Mouse (Mus musculus) spleen, postnatal 36 days (tissue): ENCODE measurements around the gene Uqcr10.

Source experiments
- DNase-seq, 2 experiments: peaks; one replicate each; pipeline ENCODE4 v3.0.0; 2022; ENCODE audit warnings: low spot score in 2 of 2, mixed read lengths in 1 of 2

Uqcr10 gene

DNA sequence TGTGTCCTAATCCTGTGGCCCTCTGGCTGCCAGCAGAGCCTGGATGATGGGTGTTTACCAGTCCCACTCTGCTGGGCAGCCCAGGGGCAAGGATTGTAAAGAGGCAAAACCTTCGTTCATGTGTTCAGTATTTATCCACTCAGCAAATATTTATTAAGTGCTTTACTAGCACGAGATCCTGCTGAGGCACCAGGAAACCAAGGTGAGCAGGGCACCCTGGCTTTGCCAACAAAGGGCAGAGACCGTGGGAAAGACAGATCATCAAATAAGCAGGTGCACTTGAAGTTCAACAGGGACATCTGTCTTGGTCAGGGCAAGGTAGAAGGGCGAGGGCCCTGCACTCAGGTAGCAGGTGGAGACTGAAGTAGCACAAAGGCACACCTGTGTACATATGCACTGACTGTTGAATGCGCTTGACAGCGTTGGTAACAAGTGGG is 29.0 kb downstream of the Uqcr10 start:
- no peak for DNase-seq

DNA sequence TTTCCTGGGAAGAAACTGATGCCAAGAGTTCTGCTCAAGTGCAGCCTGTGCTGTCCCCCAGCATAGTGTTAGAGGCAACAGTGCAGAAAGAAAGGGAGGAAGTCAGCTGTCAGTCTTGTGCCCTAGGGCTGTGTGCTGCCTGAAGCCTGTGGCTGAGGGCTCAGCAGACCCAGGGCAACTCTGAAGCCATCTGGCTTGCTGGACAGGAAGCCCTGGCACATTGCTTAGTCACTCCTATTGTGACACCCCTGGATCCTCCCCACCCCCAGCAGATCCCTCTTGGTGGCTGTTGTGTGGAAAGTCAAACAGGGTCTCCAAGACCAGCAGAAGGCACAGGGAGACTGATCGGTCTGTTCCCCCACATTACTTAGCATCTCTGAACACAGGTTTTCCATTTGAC is 29.5 kb downstream of the Uqcr10 start:
- no peak for DNase-seq

DNA sequence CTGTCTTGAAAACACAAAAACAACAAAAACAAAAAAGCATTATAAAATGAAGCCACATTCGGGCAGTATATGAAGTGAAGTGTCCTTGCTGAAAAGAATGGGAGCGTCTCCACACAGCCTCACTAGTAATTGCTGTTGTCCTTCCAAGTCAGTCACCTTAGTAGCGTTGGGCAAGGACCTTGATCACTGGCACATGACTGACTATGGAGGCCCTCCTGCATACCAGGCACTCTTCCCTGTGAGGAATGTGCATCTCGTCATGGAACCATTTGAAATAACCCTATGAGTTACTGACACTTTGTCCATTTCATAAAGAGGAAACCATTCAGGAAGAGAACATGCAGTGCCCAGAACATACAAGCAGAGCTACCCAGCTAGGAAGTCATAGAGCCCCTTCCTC is 32.4 kb downstream of the Uqcr10 start:
- DNase-seq = no peak

DNA sequence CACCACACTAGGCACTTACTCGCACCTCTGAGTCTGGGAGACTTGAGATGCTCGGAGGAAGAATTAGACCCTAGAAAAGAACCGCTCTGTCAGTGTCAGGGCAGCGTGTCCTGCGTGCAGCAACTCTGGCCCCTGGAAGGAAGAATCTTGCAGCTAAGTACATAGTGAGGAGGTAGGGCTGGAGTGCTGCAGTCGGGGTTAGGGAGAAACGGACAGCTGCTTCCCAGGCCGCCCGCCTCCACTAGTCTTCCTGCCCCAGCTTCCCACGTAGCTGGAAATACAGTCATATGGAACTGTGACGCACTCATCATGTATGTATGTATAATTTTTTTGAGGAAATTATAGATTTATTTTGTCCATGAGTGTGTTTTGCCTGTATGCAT is 41.7 kb downstream of the Uqcr10 start:
- no peak for DNase-seq

DNA sequence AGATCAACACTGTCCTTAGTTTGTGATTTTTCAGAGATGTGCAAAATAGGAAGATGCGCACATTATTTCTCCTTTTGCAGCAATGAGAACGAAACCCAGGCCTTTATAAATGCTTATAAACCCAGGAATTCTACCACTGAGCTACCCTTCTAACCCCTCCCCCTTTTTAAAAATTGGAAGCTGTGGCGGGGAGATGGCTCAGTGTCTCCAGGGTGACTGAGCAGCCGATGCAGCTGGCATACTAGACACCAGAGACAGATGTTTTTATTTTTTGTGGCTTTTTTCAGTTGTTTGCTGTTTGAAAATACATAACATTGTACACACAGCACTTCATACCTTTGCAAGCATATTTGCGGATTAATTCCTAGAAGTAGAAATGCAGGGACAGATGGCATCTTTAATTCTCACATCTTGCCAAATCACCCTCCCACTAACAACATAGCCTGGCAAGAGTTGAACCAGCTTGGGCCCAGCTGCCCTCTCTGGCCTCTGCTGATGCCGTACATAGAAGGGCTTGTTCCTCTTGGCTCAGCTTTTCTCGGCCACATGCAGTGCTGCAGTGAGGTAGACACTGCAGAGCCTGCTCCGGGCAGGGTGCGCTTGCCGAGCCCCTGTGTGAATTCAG is 42.2 kb downstream of the Uqcr10 start:
- DNase-seq = no peak

DNA sequence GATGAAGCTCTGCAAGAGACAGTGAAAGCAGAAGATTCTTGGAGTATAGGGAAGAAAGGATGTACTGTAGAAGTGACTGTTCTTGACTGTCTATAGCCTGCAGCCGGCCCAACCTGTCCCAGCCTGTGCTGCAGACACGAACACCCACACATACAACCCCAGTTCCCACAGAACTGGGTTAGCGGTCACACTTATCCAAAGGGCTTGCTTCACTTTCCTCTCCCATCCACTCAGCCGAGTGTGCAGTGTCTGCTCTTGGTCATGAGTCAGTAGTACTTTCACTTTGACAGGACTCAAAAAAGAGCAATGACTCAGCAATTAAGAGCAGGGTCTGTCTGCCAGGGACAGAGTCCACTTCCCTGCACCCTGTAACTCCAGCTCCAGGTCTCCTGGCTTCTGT is 42.8 kb downstream of the Uqcr10 start:
- DNase-seq = no peak

DNA sequence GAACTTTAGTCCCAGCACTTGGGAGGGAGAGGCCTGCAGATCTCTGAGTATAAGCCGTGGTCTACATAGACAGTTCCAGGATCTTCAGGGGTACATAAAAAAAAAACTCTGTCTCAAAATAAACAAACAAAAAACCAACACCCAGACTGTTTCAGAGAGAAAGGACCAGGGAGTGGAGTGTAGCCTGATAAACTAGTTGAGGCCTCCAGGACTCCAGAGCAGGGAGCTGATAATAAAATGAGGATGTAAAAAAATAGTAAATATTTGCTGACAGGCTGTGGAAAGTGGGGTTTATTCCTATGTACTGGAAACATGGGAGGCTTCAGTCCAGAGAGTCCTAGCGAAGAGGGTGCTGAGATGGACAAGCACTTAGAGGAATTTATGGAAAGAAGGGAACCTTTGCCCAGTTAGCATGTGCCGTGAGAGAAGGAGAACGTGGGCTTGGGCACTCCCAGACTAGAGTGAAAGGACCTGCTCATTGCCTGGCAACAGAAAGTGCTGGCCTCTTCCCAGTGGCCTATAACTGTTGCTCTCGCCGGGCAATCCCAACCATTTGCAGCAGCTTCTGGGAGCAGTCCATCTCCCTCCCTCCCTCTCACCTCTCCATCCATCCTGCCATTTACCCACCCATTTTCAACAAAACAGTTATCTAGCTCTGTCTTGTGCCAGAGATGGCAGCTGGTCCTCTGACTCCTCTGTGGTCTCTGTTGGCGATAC is 43.7 kb downstream of the Uqcr10 start:
- DNase-seq = no peak

DNA sequence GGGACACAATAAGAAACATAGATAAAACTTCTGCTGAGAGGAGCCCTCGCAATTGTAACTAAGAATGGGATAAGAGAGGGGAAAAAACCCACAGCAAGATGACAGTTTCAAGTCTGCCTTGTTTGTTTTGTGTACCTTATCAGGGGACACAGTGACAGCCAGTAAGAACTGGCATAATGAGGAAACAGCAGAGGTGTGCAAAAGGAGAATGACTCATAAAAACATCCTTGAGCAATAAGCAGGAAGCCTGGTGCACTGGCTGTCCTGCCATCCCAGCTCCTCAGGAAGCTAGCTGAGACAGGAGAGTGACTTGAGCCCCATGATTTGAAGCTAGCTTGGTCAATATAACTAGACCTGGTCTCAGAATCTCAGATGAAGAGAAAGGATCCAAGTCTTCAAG is 44.3 kb downstream of the Uqcr10 start:
- DNase-seq = no peak
